25 mouse cellular contexts compared by ENCODE assay signal in genomic region chr9:75766521-75766920, GRCm38 (mm10). TPM values are rescaled to one million over a fixed set of nuclear protein-coding genes. Genes with fewer than 3 reads are reported as not detected.
A peak's percentile ranks its signal among the peaks of the same experiment; 100 is the strongest.
DNase-seq lines count a peak whose midpoint lies in the region; ATAC-seq lines count a peak whose summit lies in the region.
"Had no signal": no experiment of that assay in that cellular context is flagged by ENCODE, and none has a peak within 500 bp of the region (broad histone marks: within the 10 kb centered on the region; RNA-seq: fewer than 3 reads in every experiment).

No protein-coding gene starts in this region.

- intact Hi-C loops in left cerebral cortex, postnatal 4 days (cut with DNase I) = no loop called here

- H3K9ac ChIP-seq in forebrain, embryonic 13.5 days = no peak overlapping the region
- H3K9ac ChIP-seq in forebrain, embryonic 11.5 days (ENCODE audit: low read length) = no peak overlapping the region
- no peak overlapping the region for H3K9ac ChIP-seq in forebrain, embryonic 16.5 days (replicated peaks; ENCODE audit: low read depth, low read length)
- H3K9ac ChIP-seq: heart, embryonic 12.5 days; heart, embryonic 15.5 days; hindbrain, embryonic 12.5 days; hindbrain, embryonic 15.5 days had no signal

- peak; percentile 70; the same call in 1 of the 2 replicates for ATAC-seq in forebrain, embryonic 13.5 days
- no peak for ATAC-seq in forebrain, embryonic 11.5 days (replicated peaks; ENCODE audit: low FRiP score)
- peak; percentile 73 for ATAC-seq in forebrain, embryonic 16.5 days
- ATAC-seq: CD4-positive, CD25-positive, alpha-beta regulatory T cell, adult 4 months; inflammation-experienced regulatory T-cells, adult 6 months; intestine, embryonic 16.5 days had no signal

- no peaks in the 10 kb centered on the region for H3K9me3 ChIP-seq in forebrain, embryonic 13.5 days (replicated peaks)
- no peaks in the 10 kb centered on the region for H3K9me3 ChIP-seq in forebrain, embryonic 11.5 days (ENCODE audit: control insufficient read depth, low read length)
- no peaks in the 10 kb centered on the region for H3K9me3 ChIP-seq in forebrain, embryonic 16.5 days (ENCODE audit: control insufficient read depth, low read length)
- no peaks in the 10 kb centered on the region for H3K9me3 ChIP-seq in forebrain, embryonic 10.5 days
- H3K9me3 ChIP-seq: heart, embryonic 12.5 days; heart, embryonic 15.5 days; hindbrain, embryonic 12.5 days; hindbrain, embryonic 15.5 days had no signal

- no peak overlapping the region for H3K27ac ChIP-seq in forebrain, embryonic 13.5 days
- H3K27ac ChIP-seq in forebrain, embryonic 11.5 days (ENCODE audit: low read depth, low read length) = no peak overlapping the region
- H3K27ac ChIP-seq in forebrain, embryonic 16.5 days (ENCODE audit: low read length) = no peak overlapping the region
- H3K27ac ChIP-seq in forebrain, embryonic 10.5 days = no peak overlapping the region
- H3K27ac ChIP-seq: heart, embryonic 15.5 days; hindbrain, embryonic 12.5 days; hindbrain, embryonic 15.5 days had no signal

- H3K4me3 ChIP-seq in forebrain, embryonic 13.5 days = no peak overlapping the region
- H3K4me3 ChIP-seq in forebrain, embryonic 11.5 days (ENCODE audit: low read depth, low read length) = no peak overlapping the region
- no peak overlapping the region for H3K4me3 ChIP-seq in forebrain, embryonic 16.5 days (replicated peaks; ENCODE audit: low read length)
- no peak overlapping the region for H3K4me3 ChIP-seq in forebrain, embryonic 10.5 days
- H3K4me3 ChIP-seq: heart, embryonic 12.5 days; heart, embryonic 15.5 days; hindbrain, embryonic 12.5 days; hindbrain, embryonic 15.5 days had no signal

- no peaks in the 10 kb centered on the region for H3K4me1 ChIP-seq in forebrain, embryonic 13.5 days
- no peaks in the 10 kb centered on the region for H3K4me1 ChIP-seq in forebrain, embryonic 11.5 days (replicated peaks; ENCODE audit: control insufficient read depth, insufficient read depth, low read length)
- peaks cover 2% of the 10 kb centered on the region; the same call in 1 of the 2 replicates for H3K4me1 ChIP-seq in forebrain, embryonic 16.5 days (replicated peaks; ENCODE audit: control insufficient read depth, insufficient read depth, low read length)
- H3K4me1 ChIP-seq in forebrain, embryonic 10.5 days = no peaks in the 10 kb centered on the region
- H3K4me1 ChIP-seq: hindbrain, embryonic 12.5 days; hindbrain, embryonic 15.5 days had no signal

- 79% methylated on average over 5 of the region's 5 CpGs for WGBS in forebrain, embryonic 13.5 days
- 91% methylated on average over 5 of the region's 5 CpGs for WGBS in forebrain, embryonic 11.5 days
- WGBS in forebrain, embryonic 16.5 days = 65% methylated on average over 5 of the region's 5 CpGs
- 96% methylated on average over 5 of the region's 5 CpGs for WGBS in forebrain, embryonic 10.5 days

- no peak overlapping the region for H3K4me2 ChIP-seq in forebrain, embryonic 13.5 days
- H3K4me2 ChIP-seq in forebrain, embryonic 11.5 days (ENCODE audit: low read depth, low read length, severe bottlenecking) = no peak overlapping the region
- no peak overlapping the region for H3K4me2 ChIP-seq in forebrain, embryonic 16.5 days (ENCODE audit: low read length)
- H3K4me2 ChIP-seq: heart, embryonic 12.5 days; heart, embryonic 15.5 days; hindbrain, embryonic 12.5 days; hindbrain, embryonic 15.5 days had no signal

- no peaks in the 10 kb centered on the region for H3K27me3 ChIP-seq in forebrain, embryonic 13.5 days
- no peaks in the 10 kb centered on the region for H3K27me3 ChIP-seq in forebrain, embryonic 11.5 days (ENCODE audit: control insufficient read depth, insufficient read depth, low read length)
- H3K27me3 ChIP-seq in forebrain, embryonic 16.5 days (replicated peaks; ENCODE audit: control insufficient read depth, insufficient read depth, low read length) = no peaks in the 10 kb centered on the region
- no peaks in the 10 kb centered on the region for H3K27me3 ChIP-seq in forebrain, embryonic 10.5 days (ENCODE audit: poor library complexity, severe bottlenecking)
- H3K27me3 ChIP-seq: heart, embryonic 12.5 days; heart, embryonic 15.5 days; hindbrain, embryonic 12.5 days; hindbrain, embryonic 15.5 days had no signal

- H3K36me3 ChIP-seq in forebrain, embryonic 13.5 days (ENCODE audit: poor library complexity, severe bottlenecking) = no peaks in the 10 kb centered on the region
- H3K36me3 ChIP-seq in forebrain, embryonic 11.5 days (ENCODE audit: control insufficient read depth, insufficient read depth, low read length) = no peaks in the 10 kb centered on the region
- no peaks in the 10 kb centered on the region for H3K36me3 ChIP-seq in forebrain, embryonic 16.5 days (ENCODE audit: control insufficient read depth, insufficient read depth)
- H3K36me3 ChIP-seq in forebrain, embryonic 10.5 days (replicated peaks) = no peaks in the 10 kb centered on the region
- H3K36me3 ChIP-seq: heart, embryonic 12.5 days; heart, embryonic 15.5 days; hindbrain, embryonic 12.5 days; hindbrain, embryonic 15.5 days had no signal

- DNase-seq in forebrain, embryonic 11.5 days (ENCODE audit: low spot score) = no peak
- DNase-seq in forebrain, embryonic 10.5 days (ENCODE audit: extremely low spot score, low spot score) = no peak
- DNase-seq in left cerebral cortex, postnatal 4 days = peak; percentile 42
- no peak for DNase-seq in left cerebral cortex, adult 18-20 months (ENCODE audit: low spot score in 2 of 2)
- DNase-seq in layer of hippocampus, postnatal 36 days = no peak
- DNase-seq: adrenal gland, adult 2 months; adrenal gland, postnatal 14 days; cerebellum, adult 11-12 months; cerebellum, adult 9-10 months; gastrocnemius, postnatal 25 days; heart, adult 18-20 months; heart, postnatal 14 days; kidney, adult 18-20 months; kidney, adult 9 months had no signal

RNA-seq across cellular contexts. Expression of gene Bmp5, which starts 8.6 kb away (rescaled TPM):
- 1.3 and 2.3 TPM in 2 replicates for polyA plus RNA-seq in forebrain, embryonic 13.5 days (2015; fragmentation: Nextera tagmentation; extraction: Ambion mirVana)
- 3.9 and 4.9 TPM in 2 replicates for polyA plus RNA-seq in forebrain, embryonic 11.5 days (2014; fragmentation: Nextera tagmentation; extraction: Ambion mirVana)
- polyA plus RNA-seq in forebrain, embryonic 16.5 days (2015; fragmentation: Nextera tagmentation; extraction: Ambion mirVana) = 2.0 and 2.4 TPM in 2 replicates
- 4.6 and 4.7 TPM in 2 replicates for polyA plus RNA-seq in forebrain, embryonic 10.5 days (2016; fragmentation: Nextera tagmentation; extraction: Ambion mirVana)
- 1 to 10 TPM; 2.1 to 2.5 TPM for total RNA-seq in left cerebral cortex, postnatal 4 days (2021)
- total RNA-seq in left cerebral cortex, adult 18-20 months (2021) = 1 to 10 TPM; 1.7 to 1.9 TPM
- total RNA-seq in layer of hippocampus, postnatal 36 days (2021) = 1 to 10 TPM in 1 of 2 experiments, under 1 TPM in 1; 0.60 to 2.2 TPM
- total RNA-seq: hematopoietic stem cell, adult 5-6 weeks; MEL had no signal
- polyA plus RNA-seq: CD4-positive, CD25-positive, alpha-beta regulatory T cell, adult 4 months; inflammation-experienced regulatory T-cells, adult 6 months had no signal
